Comparison of ENCODE assay signal across 8 mouse cellular contexts in genomic region chr17:84085721-84086120, GRCm38 (mm10).
DNase-seq lines count a peak whose midpoint lies in the region; ATAC-seq and TF ChIP-seq lines count a peak whose summit lies in the region.

No protein-coding gene starts in this region.

- WGBS in embryonic facial prominence, embryonic 11.5 days, result 43% methylated on average over 7 of the region's 7 CpGs
- 12% methylated on average over 7 of the region's 7 CpGs for WGBS in lung, postnatal 0 days

- TF ChIP-seq EP300 in lung, postnatal 0 days (IDR thresholded peaks at IDR 0.05), result peak; percentile 89

- H3K4me2 ChIP-seq in embryonic facial prominence, embryonic 11.5 days (ENCODE audit: low read depth, low read length), result no peak overlapping the region
- no peak overlapping the region for H3K4me2 ChIP-seq in lung, postnatal 0 days (replicated peaks; ENCODE audit: low read depth, low read length)

- H3K9me3 ChIP-seq in megakaryocyte, embryonic 14.5 days, result no peaks in the 10 kb centered on the region
- no peaks in the 10 kb centered on the region for H3K9me3 ChIP-seq in embryonic facial prominence, embryonic 11.5 days (replicated peaks; ENCODE audit: control insufficient read depth, low read length)
- no peaks in the 10 kb centered on the region for H3K9me3 ChIP-seq in lung, postnatal 0 days (ENCODE audit: low read length)

- peaks cover 62% of the 10 kb centered on the region for H3K27me3 ChIP-seq in megakaryocyte, embryonic 14.5 days (replicated peaks)
- H3K27me3 ChIP-seq in embryonic facial prominence, embryonic 11.5 days (ENCODE audit: control insufficient read depth, insufficient read depth, low read length), result no peaks in the 10 kb centered on the region
- H3K27me3 ChIP-seq in lung, postnatal 0 days (replicated peaks; ENCODE audit: insufficient read depth, low read length), result no peaks in the 10 kb centered on the region

- H3K27ac ChIP-seq in embryonic facial prominence, embryonic 11.5 days (replicated peaks; ENCODE audit: low read depth, low read length), result no peak overlapping the region
- peak overlapping the region; percentile 71 for H3K27ac ChIP-seq in lung, postnatal 0 days (ENCODE audit: low read length)

- ATAC-seq in megakaryocyte, adult 5-6 weeks (ENCODE audit: poor library complexity, severe bottlenecking), result no peak
- ATAC-seq in embryonic facial prominence, embryonic 11.5 days (replicated peaks; ENCODE audit: insufficient number of reproducible peaks, low FRiP score, low TSS enrichment, low read depth), result 0 out of 2 replicates have a peak, but pooled peaks have one; percentile 22
- peak; percentile 88 for ATAC-seq in lung, postnatal 0 days

- no peak for DNase-seq in embryonic facial prominence, embryonic 11.5 days (ENCODE audit: low spot score)
- peak; percentile 73 to 82 for DNase-seq in heart, postnatal 36 days
- DNase-seq in lung, postnatal 0 days (ENCODE audit: low spot score), result peak; percentile 94
- DNase-seq in embryo, embryonic 10.5 days (ENCODE audit: low spot score), result no peak
- DNase-seq in left cerebral cortex, adult 11 months (ENCODE audit: low spot score), result no peak
- no peak for DNase-seq in cerebellum, postnatal 4 days (ENCODE audit: low spot score in 2 of 2)

- peaks cover 22% of the 10 kb centered on the region for H3K4me1 ChIP-seq in megakaryocyte, embryonic 14.5 days
- peaks cover 4% of the 10 kb centered on the region for H3K4me1 ChIP-seq in embryonic facial prominence, embryonic 11.5 days (ENCODE audit: control insufficient read depth, insufficient read depth, low read length)
- peaks cover 28% of the 10 kb centered on the region for H3K4me1 ChIP-seq in lung, postnatal 0 days (ENCODE audit: insufficient read depth, low read depth, low read length)

- H3K9ac ChIP-seq in embryonic facial prominence, embryonic 11.5 days (replicated peaks; ENCODE audit: low read length), result no peak overlapping the region
- H3K9ac ChIP-seq in lung, postnatal 0 days (replicated peaks; ENCODE audit: low read depth), result no peak overlapping the region

- TF ChIP-seq CTCF in lung, postnatal 0 days (IDR thresholded peaks at IDR 0.05), result peak; percentile 35; the same call in 1 of the 2 replicates

- peak overlapping the region; percentile 11 for H3K4me3 ChIP-seq in megakaryocyte, embryonic 14.5 days (replicated peaks)
- H3K4me3 ChIP-seq in embryonic facial prominence, embryonic 11.5 days (ENCODE audit: low read depth, low read length), result no peak overlapping the region
- no peak overlapping the region for H3K4me3 ChIP-seq in lung, postnatal 0 days (ENCODE audit: low read depth, low read length)

- no peaks in the 10 kb centered on the region for H3K36me3 ChIP-seq in megakaryocyte, embryonic 14.5 days (replicated peaks; ENCODE audit: low read length)
- no peaks in the 10 kb centered on the region for H3K36me3 ChIP-seq in embryonic facial prominence, embryonic 11.5 days (replicated peaks; ENCODE audit: control insufficient read depth, insufficient read depth, low read depth, low read length)
- H3K36me3 ChIP-seq in lung, postnatal 0 days (ENCODE audit: insufficient read depth, low read length), result no peaks in the 10 kb centered on the region

- intact Hi-C loops in heart, postnatal 36 days (cut with DNase I), result loop anchor here (2.0 kb wide), 1 partner anchor 27 kb away; no protein-coding TSS in a partner anchor

Comparison
In these comparisons a context has a peak if more than half of its experiments do, and no peak if none do; other contexts are left out.
1. DNase-seq: peak in heart, postnatal 36 days (2 of 2) and lung, postnatal 0 days (single experiment); none in embryonic facial prominence, embryonic 11.5 days (single experiment), embryo, embryonic 10.5 days (single experiment), left cerebral cortex, adult 11 months (single experiment) and cerebellum, postnatal 4 days (0 of 2).